33 mouse cellular contexts compared by ENCODE assay signal in the genomic region with DNA sequence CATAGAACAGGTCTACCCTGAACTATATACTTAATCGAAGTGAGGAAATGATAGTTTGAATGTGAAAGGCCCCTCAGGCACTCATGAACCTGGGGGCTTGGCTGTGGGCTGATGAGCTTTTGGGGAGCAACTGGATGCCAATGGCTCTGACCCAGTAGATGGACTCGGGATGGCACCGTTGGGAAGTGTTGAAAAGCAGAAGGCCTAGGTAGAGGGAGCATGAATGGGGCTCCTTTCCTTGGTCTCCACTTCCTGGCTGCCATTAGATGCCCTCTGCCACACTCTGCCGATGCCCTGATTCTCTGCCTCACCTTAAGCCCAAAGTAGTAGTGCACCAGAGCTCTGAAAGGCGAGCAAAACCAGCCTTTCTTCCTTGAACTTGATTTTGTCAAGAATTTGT. TPM values are rescaled to one million over a fixed set of nuclear protein-coding genes. Genes with fewer than 3 reads are reported as not detected.
"Had no signal": no experiment of that assay in that cellular context is flagged by ENCODE, and none has a peak within 500 bp of the region (broad histone marks: within the 10 kb centered on the region; RNA-seq: fewer than 3 reads in every experiment).

No protein-coding gene starts in this region.

- DNase-seq: left cerebral cortex, postnatal 4 days; liver; liver, embryonic 13.5 days; liver, postnatal 0 days; lung, adult 18-20 months; lung, adult 2 months; lung, embryonic 14.5 days; lung, postnatal 10 days; lung, postnatal 14 days; lung, postnatal 36 days; lung, postnatal 4 days had no signal

- H3K27ac ChIP-seq: left cerebral cortex, adult 2 months; limb, embryonic 10.5 days; limb, embryonic 12.5 days; limb, embryonic 13.5 days; limb, embryonic 15.5 days; liver, embryonic 12.5 days; liver, embryonic 13.5 days; liver, embryonic 14.5 days; liver, embryonic 15.5 days; lung, embryonic 15.5 days; macrophage; midbrain, embryonic 10.5 days; midbrain, embryonic 12.5 days; midbrain, embryonic 13.5 days; midbrain, embryonic 15.5 days; neural tube, embryonic 12.5 days had no signal

- H3K4me3 ChIP-seq: left cerebral cortex, adult 2 months; limb, embryonic 10.5 days; limb, embryonic 12.5 days; limb, embryonic 13.5 days; limb, embryonic 15.5 days; liver, embryonic 12.5 days; liver, embryonic 13.5 days; liver, embryonic 15.5 days; lung, embryonic 15.5 days; megakaryocyte, embryonic 14.5 days; midbrain, embryonic 10.5 days; midbrain, embryonic 12.5 days; midbrain, embryonic 13.5 days; midbrain, embryonic 15.5 days; myocyte; neural tube, embryonic 12.5 days had no signal

- H3K4me2 ChIP-seq: limb, embryonic 12.5 days; limb, embryonic 13.5 days; limb, embryonic 15.5 days; liver, embryonic 11.5 days; liver, embryonic 12.5 days; liver, embryonic 13.5 days; liver, embryonic 15.5 days; lung, embryonic 14.5 days; lung, embryonic 15.5 days; midbrain, embryonic 12.5 days; midbrain, embryonic 13.5 days; midbrain, embryonic 15.5 days; neural tube, embryonic 12.5 days had no signal

- H3K9me3 ChIP-seq: limb, embryonic 10.5 days; limb, embryonic 12.5 days; limb, embryonic 13.5 days; limb, embryonic 15.5 days; liver, embryonic 12.5 days; liver, embryonic 13.5 days; liver, embryonic 15.5 days; lung, embryonic 15.5 days; megakaryocyte, embryonic 14.5 days; midbrain, embryonic 10.5 days; midbrain, embryonic 12.5 days; midbrain, embryonic 13.5 days; midbrain, embryonic 15.5 days; neural tube, embryonic 12.5 days had no signal

- ATAC-seq: liver, embryonic 12.5 days; liver, postnatal 0 days; lung, postnatal 0 days; midbrain, embryonic 13.5 days; midbrain, embryonic 15.5 days; midbrain, embryonic 16.5 days had no signal

- H3K9ac ChIP-seq: limb, embryonic 12.5 days; limb, embryonic 13.5 days; limb, embryonic 15.5 days; liver, embryonic 12.5 days; liver, embryonic 13.5 days; liver, embryonic 14.5 days; liver, embryonic 15.5 days; liver, postnatal 0 days; lung, embryonic 14.5 days; lung, embryonic 15.5 days; midbrain, embryonic 12.5 days; midbrain, embryonic 13.5 days; midbrain, embryonic 15.5 days; neural tube, embryonic 12.5 days had no signal

- H3K4me1 ChIP-seq: limb, embryonic 10.5 days; limb, embryonic 12.5 days; limb, embryonic 15.5 days; midbrain, embryonic 15.5 days had no signal

- H3K27me3 ChIP-seq: limb, embryonic 13.5 days; limb, embryonic 15.5 days; liver, embryonic 12.5 days; liver, embryonic 13.5 days; liver, embryonic 15.5 days; lung, embryonic 15.5 days; midbrain, embryonic 13.5 days; midbrain, embryonic 15.5 days; neural tube, embryonic 12.5 days had no signal

RNA-seq across cellular contexts. Expression of gene Gpx3, which starts 26.2 kb away (rescaled TPM):
- total RNA-seq: megakaryocyte-erythroid progenitor cell, adult 5-6 weeks; monocyte, adult 5-6 weeks had no signal
